Mouse (Mus musculus) CD4-positive naive resting alpha-beta T cell, adult 57 days (primary cell): Measurements from ENCODE around the gene Gm1123. TPM values are rescaled to one million over a fixed set of nuclear protein-coding genes. Genes with fewer than 3 reads are reported as not detected.

Source experiments
- total RNA-seq: library from RNA; stranded (reverse); gene quantifications from one replicate; pipeline ENCODE4 v1.2.4, GENCODE M21; 2023

Gene Gm1123
- total RNA-seq, result 0.50 TPM

GRCm38 (mm10) chr9:99035575-99035974, at the start of gene Gm1123:
Gm1123 (minus strand) TSS chr9:99035715.

GRCm38 (mm10) chr9:98985800-98986475, 49.6 kb downstream of the Gm1123 start, which contains the start of gene Faim:
Faim (plus strand) TSS chr9:98986373.

Other genes starting within 250 kb of the Gm1123 start
- not detected for gene Prr23a1, start 193.2 kb downstream of the Gm1123 start, total RNA-seq
- not detected for gene Prr23a2, start 179.2 kb downstream of the Gm1123 start, total RNA-seq
- not detected for gene Prr23a3, start 170.9 kb downstream of the Gm1123 start, total RNA-seq
- gene 7420426K07Rik, start 132.6 kb downstream of the Gm1123 start, total RNA-seq, result not detected
- not detected for gene Foxl2, start 80.4 kb downstream of the Gm1123 start, total RNA-seq
- gene Faim, start 49.3 kb downstream of the Gm1123 start, total RNA-seq, result 32.7 TPM
- gene Pik3cb, start 104.9 kb upstream of the Gm1123 start, total RNA-seq, result 8.9 TPM
- gene Faiml, start 201.5 kb upstream of the Gm1123 start, total RNA-seq, result not detected
- gene Cep70, start 207.7 kb upstream of the Gm1123 start, total RNA-seq, result 11.4 TPM